Mouse (Mus musculus): ENCODE results near the gene Hivep1.

GRCm38 (mm10) chr13:42170802-42171201 is 119.0 kb downstream of the Hivep1 start:
- TF ChIP-seq EP300 (IDR thresholded peaks at IDR 0.05; ENCODE audit: low read depth) (no peak), CTCF (IDR thresholded peaks at IDR 0.05; ENCODE audit: low read depth) (no peak)
